Mouse (Mus musculus): ENCODE results near the gene Wasf3.

GRCm38 (mm10) chr5:146386906-146387305, 2.1 kb downstream of the Wasf3 start:
- TF ChIP-seq CTCF (IDR thresholded peaks at IDR 0.05; ENCODE audit: control insufficient read depth, insufficient read depth, insufficient read length): no peak
- no peak for TF ChIP-seq USF1 (IDR thresholded peaks at IDR 0.05; ENCODE audit: low read depth)
- no peak for TF ChIP-seq FOSL1 (IDR thresholded peaks at IDR 0.05; ENCODE audit: insufficient read depth, low read length, poor library complexity, severe bottlenecking)

All from C2C12 (cell line).